Mouse (Mus musculus) midbrain, embryonic 12.5 days (tissue): ENCODE data around the gene Muc20. TPM values are rescaled to one million over a fixed set of nuclear protein-coding genes. Genes with fewer than 3 reads are reported as not detected.

Experiments
- ATAC-seq: fragments of 200-750 bp; cut with Nextera tagmentation; 2 replicates; pipeline ENCODE4 v1.8.0; 2017; ENCODE audit warnings: low read depth, moderate TSS enrichment, moderate library complexity; ENCODE audit not compliant: low FRiP score
- H3K27ac ChIP-seq: fragments of 300-500 bp; sonication (generic); replicated peaks from 2 replicates; pipeline ENCODE4 v1.5.1; 2016; ENCODE audit warnings: mild to moderate bottlenecking
- H3K27me3 ChIP-seq: fragments of 300-500 bp; sonication (generic); 2 replicates; pipeline ENCODE4 v1.6.1; 2016; ENCODE audit warnings: mild to moderate bottlenecking
- H3K36me3 ChIP-seq: fragments of 300-500 bp; sonication (generic); 2 replicates; pipeline ENCODE4 v1.6.1; 2016
- H3K4me1 ChIP-seq: fragments of 300-500 bp; sonication (generic); 2 replicates; pipeline ENCODE4 v1.6.1; 2016
- H3K4me2 ChIP-seq: fragments of 300-500 bp; sonication (generic); replicated peaks from 2 replicates; pipeline ENCODE4 v1.6.1; 2016; ENCODE audit warnings: mild to moderate bottlenecking, moderate library complexity
- H3K4me3 ChIP-seq: fragments of 300-500 bp; sonication (generic); 2 replicates; pipeline ENCODE4 v1.5.1; 2016; ENCODE audit warnings: mild to moderate bottlenecking
- H3K9ac ChIP-seq: fragments of 300-500 bp; sonication (generic); replicated peaks from 2 replicates; pipeline ENCODE4 v1.6.1; 2016; ENCODE audit warnings: mild to moderate bottlenecking, moderate library complexity
- H3K9me3 ChIP-seq: fragments of 300-500 bp; sonication (generic); 2 replicates; pipeline ENCODE4 v1.6.1; 2016; ENCODE audit warnings: mild to moderate bottlenecking
- WGBS: fragments of 180-500 bp; shearing (Covaris S2); methylation state at CpG from one replicate; pipeline ENCODE4 v1.1.7; 2016; 5-methylcytosine and 5-hydroxymethylcytosine counted together
- polyA plus RNA-seq: library from polyadenylated mRNA; unstranded; fragments of >200 nt; fragmentation: Nextera tagmentation; extraction: Ambion mirVana; gene quantifications from 2 replicates; pipeline ENCODE4 v1.2.1, GENCODE M21; 2016

Gene Muc20
- polyA plus RNA-seq, 1 experiment from 2014 or later = not detected

- no peak overlapping the region for H3K9ac ChIP-seq
- H3K4me3 ChIP-seq = no peak overlapping the region
- 72% methylated on average over 13 of the region's 13 CpGs for WGBS
- H3K9me3 ChIP-seq = no peaks in the 10 kb centered on the region
- H3K4me2 ChIP-seq = no peak overlapping the region
- H3K27me3 ChIP-seq = no peaks in the 10 kb centered on the region
- ATAC-seq = peak; percentile 62; the same call in 1 of the 2 replicates
- H3K4me1 ChIP-seq = peaks cover 6% of the 10 kb centered on the region; the same call in 1 of the 2 replicates
- H3K27ac ChIP-seq = no peak overlapping the region
- H3K36me3 ChIP-seq = no peaks in the 10 kb centered on the region
These were observed 12.4 kb downstream of the Muc20 start for GRCm38 (mm10) chr16:32784840-32785239.

DNA sequence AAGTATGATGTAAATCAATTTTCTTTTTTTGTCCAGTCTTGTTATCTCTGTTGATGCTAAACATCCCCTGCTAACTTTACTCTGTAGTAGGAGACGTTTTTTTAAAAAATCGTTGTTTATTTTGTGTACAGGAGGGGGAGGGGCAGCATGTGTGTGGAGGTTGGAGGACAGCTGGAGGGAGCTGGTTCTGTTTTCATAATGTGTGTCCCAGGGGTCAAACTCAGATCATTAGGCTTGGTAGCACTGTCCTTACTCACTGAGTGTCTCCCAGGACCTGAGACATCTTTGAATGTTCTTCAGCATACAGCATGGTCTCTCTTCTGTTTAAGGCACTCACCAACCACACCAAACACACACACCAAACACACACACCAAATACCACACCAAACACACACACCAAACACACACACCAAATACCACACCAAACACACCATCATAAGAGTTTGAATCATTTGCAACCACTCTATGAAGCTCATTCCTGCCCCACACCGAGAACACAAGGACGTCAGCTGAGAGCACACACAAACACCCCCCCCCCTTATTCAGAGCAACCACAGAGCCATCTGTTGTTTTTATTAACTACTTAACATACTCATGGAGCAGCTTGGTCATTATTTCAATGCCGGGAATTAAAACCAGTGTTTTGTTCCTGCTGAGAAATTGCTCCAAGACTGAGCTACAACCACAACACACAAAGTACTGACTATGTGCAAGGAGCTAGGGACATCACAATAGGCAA, 13.7 kb downstream of the Muc20 start:
- ATAC-seq = no peak
- 60% methylated on average over 5 of the region's 5 CpGs for WGBS
- no peaks in the 10 kb centered on the region for H3K27me3 ChIP-seq
- H3K9me3 ChIP-seq = no peaks in the 10 kb centered on the region
- H3K4me3 ChIP-seq = no peak overlapping the region
- H3K4me2 ChIP-seq = no peak overlapping the region
- H3K36me3 ChIP-seq = no peaks in the 10 kb centered on the region
- H3K9ac ChIP-seq = no peak overlapping the region
- peaks cover 12% of the 10 kb centered on the region; the same call in 1 of the 2 replicates for H3K4me1 ChIP-seq
- H3K27ac ChIP-seq = no peak overlapping the region

DNA sequence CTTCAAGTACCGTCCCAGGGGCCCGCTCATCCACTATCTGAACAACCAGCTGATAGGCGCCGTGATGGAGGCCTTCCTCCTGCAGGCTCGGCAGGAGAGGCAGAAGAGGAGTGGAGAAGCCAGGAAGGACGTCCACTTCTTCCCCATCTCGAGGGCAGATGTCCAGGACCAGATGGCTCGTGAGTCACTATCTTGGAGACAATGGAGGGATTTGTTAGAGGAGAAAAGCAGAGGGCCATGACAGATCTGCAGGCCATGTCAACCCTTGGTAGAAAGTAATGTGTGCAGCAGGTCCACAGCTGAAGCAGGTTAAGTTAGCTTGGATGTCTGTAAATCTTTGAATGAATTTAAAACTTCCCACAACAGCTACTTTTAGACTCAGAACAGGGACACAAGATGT, 18.3 kb downstream of the Muc20 start:
- ATAC-seq = no peak
- H3K4me1 ChIP-seq = peaks cover 12% of the 10 kb centered on the region; the same call in 1 of the 2 replicates
- 68% methylated on average over 8 of the region's 8 CpGs for WGBS

GRCm38 (mm10) chr16:32776676-32777075, 20.6 kb downstream of the Muc20 start:
- Histone ChIP-seq H3K4me3 (no peak overlapping the region), H3K9ac (no peak overlapping the region), H3K4me2 (no peak overlapping the region), H3K4me1 (peaks cover 6% of the 10 kb centered on the region; the same call in 1 of the 2 replicates), H3K36me3 (no peaks in the 10 kb centered on the region), H3K27ac (no peak overlapping the region), H3K9me3 (no peaks in the 10 kb centered on the region), H3K27me3 (0 out of 2 replicates have a peak, but pooled peaks cover 12% of the 10 kb centered on the region)
- ATAC-seq = no peak
- WGBS = 87% methylated on average over 10 of the region's 10 CpGs

More for the DNA sequence above, 18.3 kb downstream of the Muc20 start:
- Histone ChIP-seq H3K36me3 (no peaks in the 10 kb centered on the region), H3K9me3 (no peaks in the 10 kb centered on the region), H3K27me3 (0 out of 2 replicates have a peak, but pooled peaks cover 12% of the 10 kb centered on the region), H3K4me2 (no peak overlapping the region), H3K27ac (no peak overlapping the region), H3K4me3 (no peak overlapping the region), H3K9ac (no peak overlapping the region)

GRCm38 (mm10) chr16:32766904-32767303, 30.3 kb downstream of the Muc20 start:
- 95% methylated on average over 7 of the region's 7 CpGs for WGBS
- no peak for ATAC-seq

GRCm38 (mm10) chr16:32764961-32765360, 32.3 kb downstream of the Muc20 start:
- ATAC-seq = no peak
- Histone ChIP-seq H3K36me3 (no peaks in the 10 kb centered on the region), H3K9me3 (no peaks in the 10 kb centered on the region), H3K4me2 (no peak overlapping the region), H3K27ac (no peak overlapping the region), H3K9ac (no peak overlapping the region), H3K4me1 (no peaks in the 10 kb centered on the region), H3K27me3 (no peaks in the 10 kb centered on the region), H3K4me3 (no peak overlapping the region)
- WGBS = 82% methylated on average over 6 of the region's 6 CpGs

More at GRCm38 (mm10) chr16:32766904-32767303, 30.3 kb downstream of the Muc20 start:
- peaks cover 3% of the 10 kb centered on the region; the same call in 1 of the 2 replicates for H3K4me1 ChIP-seq
- no peak overlapping the region for H3K9ac ChIP-seq
- no peaks in the 10 kb centered on the region for H3K9me3 ChIP-seq
- H3K27me3 ChIP-seq = no peaks in the 10 kb centered on the region
- H3K4me2 ChIP-seq = no peak overlapping the region
- no peak overlapping the region for H3K27ac ChIP-seq
- no peaks in the 10 kb centered on the region for H3K36me3 ChIP-seq
- H3K4me3 ChIP-seq = no peak overlapping the region

DNA sequence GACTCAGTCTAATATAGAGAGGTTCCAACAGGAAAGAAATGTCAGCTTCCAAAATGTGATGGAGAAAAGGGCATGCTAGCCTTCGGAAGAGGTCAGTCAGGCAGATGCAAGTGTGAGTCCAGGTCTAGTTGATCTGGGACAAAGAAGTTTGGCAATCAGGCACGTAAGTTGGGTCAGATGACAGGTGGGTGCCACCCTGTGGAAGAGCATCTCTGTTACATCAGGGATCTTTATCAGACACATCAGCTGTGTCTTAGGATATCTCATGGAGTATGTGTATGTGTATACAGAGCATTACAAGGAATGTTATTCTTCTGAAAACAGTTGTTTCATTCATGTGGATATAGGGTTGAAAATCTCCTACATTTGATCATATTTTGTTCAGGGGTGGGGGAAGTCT, 32.7 kb downstream of the Muc20 start:
- Histone ChIP-seq H3K27ac (no peak overlapping the region), H3K36me3 (no peaks in the 10 kb centered on the region), H3K9me3 (no peaks in the 10 kb centered on the region), H3K4me1 (no peaks in the 10 kb centered on the region), H3K9ac (no peak overlapping the region), H3K4me3 (no peak overlapping the region), H3K27me3 (no peaks in the 10 kb centered on the region), H3K4me2 (no peak overlapping the region)
- whole genome bisulfite sequencing = 88% methylated on average over 2 of the region's 2 CpGs
- ATAC-seq = no peak

- H3K4me3 ChIP-seq = no peak overlapping the region
- ATAC-seq = no peak
- no peak overlapping the region for H3K27ac ChIP-seq
- no peak overlapping the region for H3K4me2 ChIP-seq
- H3K9ac ChIP-seq = no peak overlapping the region
- H3K4me1 ChIP-seq = no peaks in the 10 kb centered on the region
- 86% methylated on average over 5 of the region's 5 CpGs for WGBS
- no peaks in the 10 kb centered on the region for H3K27me3 ChIP-seq
- H3K9me3 ChIP-seq = no peaks in the 10 kb centered on the region
- no peaks in the 10 kb centered on the region for H3K36me3 ChIP-seq
These were observed 46.8 kb downstream of the Muc20 start for GRCm38 (mm10) chr16:32750242-32751127.

DNA sequence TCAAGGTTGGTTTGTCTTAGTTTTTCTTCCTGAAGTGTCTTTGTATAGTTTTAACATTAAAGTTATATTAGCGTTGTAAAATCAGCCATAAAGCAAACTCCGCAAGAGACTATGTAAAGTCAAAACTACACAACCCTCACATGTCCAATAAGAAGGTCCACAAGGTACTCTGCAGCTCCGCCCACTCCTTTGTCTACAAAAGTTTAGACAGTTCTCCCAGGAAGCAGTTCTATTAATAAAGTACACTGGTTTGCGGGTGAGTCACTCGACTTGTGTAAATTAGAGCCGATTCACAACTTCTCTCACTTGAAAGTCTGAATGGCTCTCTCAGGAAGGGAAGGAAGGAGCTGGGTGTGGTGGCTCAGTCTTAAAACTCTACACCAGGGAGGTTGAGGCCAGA, 51.4 kb downstream of the Muc20 start:
- H3K27ac ChIP-seq = no peak overlapping the region
- no peaks in the 10 kb centered on the region for H3K9me3 ChIP-seq
- no peaks in the 10 kb centered on the region for H3K36me3 ChIP-seq
- no peak overlapping the region for H3K9ac ChIP-seq
- H3K27me3 ChIP-seq = no peaks in the 10 kb centered on the region
- no peaks in the 10 kb centered on the region for H3K4me1 ChIP-seq
- H3K4me2 ChIP-seq = no peak overlapping the region
- ATAC-seq = no peak
- 89% methylated on average over 6 of the region's 6 CpGs for WGBS
- H3K4me3 ChIP-seq = no peak overlapping the region

- 85% methylated on average over 2 of the region's 2 CpGs for WGBS
- no peak for ATAC-seq
- no peaks in the 10 kb centered on the region for H3K4me1 ChIP-seq
- no peak overlapping the region for H3K4me2 ChIP-seq
- H3K9ac ChIP-seq = no peak overlapping the region
- H3K27me3 ChIP-seq = no peaks in the 10 kb centered on the region
- H3K9me3 ChIP-seq = no peaks in the 10 kb centered on the region
- H3K27ac ChIP-seq = no peak overlapping the region
- no peaks in the 10 kb centered on the region for H3K36me3 ChIP-seq
- H3K4me3 ChIP-seq = no peak overlapping the region
These were observed 54.5 kb downstream of the Muc20 start for GRCm38 (mm10) chr16:32742712-32743111.

DNA sequence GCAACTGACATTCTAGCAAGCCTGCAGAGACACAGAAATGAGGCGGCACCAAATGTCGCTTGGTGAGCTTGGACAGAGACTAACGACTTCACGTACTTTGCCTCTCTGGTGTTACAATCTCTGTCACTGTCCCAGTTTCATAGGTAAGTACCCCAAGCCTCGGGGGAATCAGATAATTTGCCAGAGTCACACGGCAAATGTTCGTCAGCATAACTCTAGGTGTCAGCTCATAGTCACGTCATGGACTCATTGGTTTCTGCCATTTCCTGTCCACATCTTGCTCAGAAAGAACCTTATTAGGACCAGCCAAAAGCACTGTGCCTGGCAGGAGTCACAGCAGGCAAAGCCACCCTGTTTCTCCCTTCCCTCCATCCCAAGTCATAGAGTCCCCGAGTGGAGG, 55.9 kb downstream of the Muc20 start:
- Histone ChIP-seq H3K27ac (no peak overlapping the region), H3K9me3 (no peaks in the 10 kb centered on the region)
- WGBS = 90% methylated on average over 9 of the region's 9 CpGs

More for the DNA sequence above, 55.9 kb downstream of the Muc20 start:
- Histone ChIP-seq H3K4me1 (no peaks in the 10 kb centered on the region), H3K4me3 (no peak overlapping the region), H3K27me3 (no peaks in the 10 kb centered on the region), H3K36me3 (no peaks in the 10 kb centered on the region), H3K9ac (0 out of 2 replicates have a peak overlapping the region, but pooled peaks have one; percentile 8), H3K4me2 (no peak overlapping the region)
- no peak for ATAC-seq
